Mouse (Mus musculus) heart, postnatal 0 days (tissue): ENCODE measurements around the gene Kcnh3. TPM values are rescaled to one million over a fixed set of nuclear protein-coding genes. Genes with fewer than 3 reads are reported as not detected.

Experiments used
- ATAC-seq: fragments of 200-750 bp; cut with Nextera tagmentation; 2 replicates; pipeline ENCODE4 v1.8.0; 2017; ENCODE audit warnings: low read depth, moderate number of reproducible peaks, moderate library complexity; ENCODE audit not compliant: insufficient read depth
- DNase-seq: peaks from one replicate; pipeline ENCODE4 v3.0.0-alpha.2; 2016; ENCODE audit warnings: low spot score
- H3K27ac ChIP-seq: fragments of 300-500 bp; sonication (generic); 2 replicates; pipeline ENCODE4 v1.5.1; 2014; ENCODE audit warnings: low read depth, mild to moderate bottlenecking
- H3K27me3 ChIP-seq: fragments of 300-500 bp; sonication (generic); 2 replicates; pipeline ENCODE4 v1.6.1; 2014; ENCODE audit warnings: low read length, mixed read lengths; ENCODE audit not compliant: control insufficient read depth, insufficient read depth
- H3K36me3 ChIP-seq: fragments of 300-500 bp; sonication (generic); replicated peaks from 2 replicates; pipeline ENCODE4 v1.6.1; 2014; ENCODE audit warnings: low read length, mixed read lengths; ENCODE audit not compliant: control insufficient read depth, insufficient read depth
- H3K4me1 ChIP-seq: fragments of 300-500 bp; sonication (generic); 2 replicates; pipeline ENCODE4 v1.6.1; 2014; ENCODE audit warnings: antibody characterized with exemption; ENCODE audit not compliant: control insufficient read depth, insufficient read depth
- H3K4me2 ChIP-seq: fragments of 300-500 bp; sonication (generic); 2 replicates; pipeline ENCODE4 v1.6.1; 2014; ENCODE audit warnings: low read depth, mild to moderate bottlenecking, low read length, moderate library complexity
- H3K4me3 ChIP-seq: fragments of 300-500 bp; sonication (generic); 2 replicates; pipeline ENCODE4 v1.5.1; 2014; ENCODE audit warnings: low read depth, low read length
- H3K9ac ChIP-seq: fragments of 300-500 bp; sonication (generic); replicated peaks from 2 replicates; pipeline ENCODE4 v1.6.1; 2014; ENCODE audit warnings: low read depth, low read length, mixed read lengths
- H3K9me3 ChIP-seq: fragments of 300-500 bp; sonication (generic); replicated peaks from 2 replicates; pipeline ENCODE4 v1.6.1; 2016; ENCODE audit warnings: low read length; ENCODE audit not compliant: control insufficient read depth
- CTCF ChIP-seq: IDR thresholded peaks from 2 replicates; pipeline ENCODE4 v1.5.1; 2016; ENCODE audit warnings: antibody characterized with exemption, control low read depth, low read depth
- EP300 ChIP-seq: IDR thresholded peaks from 2 replicates; pipeline ENCODE4 v1.6.1; 2016; ENCODE audit warnings: antibody characterized with exemption, low read depth
- WGBS: fragments of 180-500 bp; shearing (Covaris S2); extraction: QIAGEN DNeasy Blood & Tissue Kit; methylation state at CpG from one replicate; pipeline ENCODE4 v1.1.7; 2014; 5-methylcytosine and 5-hydroxymethylcytosine counted together
- polyA plus RNA-seq: library from polyadenylated mRNA; unstranded; fragments of >200 nt; fragmentation: Nextera tagmentation; extraction: Ambion mirVana; gene quantifications from 2 replicates; pipeline ENCODE4 v1.2.1, GENCODE M21; 2015
- total RNA-seq: library from RNA; depleted of rRNA; stranded (reverse); fragments of >200 nt; gene quantifications from 2 replicates; pipeline ENCODE4 v1.2.3, GENCODE M21; 2014; ENCODE audit warnings: low replicate concordance

The Kcnh3 gene
- total and polyA plus RNA-seq, 2 experiments from 2014 or later: 0.08 to 0.19 TPM

GRCm38 (mm10) chr15:99265679-99266078 is 41.0 kb downstream of the Kcnh3 start:
- no peak overlapping the region for H3K27ac ChIP-seq
- ATAC-seq (peak; percentile 78; the same call in 1 of the 2 replicates), DNase-seq (peak; percentile 91)
- H3K27me3 ChIP-seq: no peaks in the 10 kb centered on the region
- no peak for TF ChIP-seq EP300
- peak; percentile 89 for TF ChIP-seq CTCF
- H3K4me2 ChIP-seq: no peak overlapping the region
- no peaks in the 10 kb centered on the region for H3K9me3 ChIP-seq
- H3K36me3 ChIP-seq: no peaks in the 10 kb centered on the region
- H3K4me1 ChIP-seq: peaks cover 13% of the 10 kb centered on the region; the same call in 1 of the 2 replicates
- H3K4me3 ChIP-seq: no peak overlapping the region
- 20% methylated on average over 4 of the region's 4 CpGs for WGBS
- no peak overlapping the region for H3K9ac ChIP-seq

GRCm38 (mm10) chr15:99276095-99276494 is 51.4 kb downstream of the Kcnh3 start:
- H3K9me3 ChIP-seq: no peaks in the 10 kb centered on the region
- H3K4me2 ChIP-seq: no peak overlapping the region
- TF ChIP-seq CTCF (no peak), EP300 (no peak)
- ATAC-seq (no peak), DNase-seq (no peak)
- H3K9ac ChIP-seq: no peak overlapping the region
- no peak overlapping the region for H3K4me3 ChIP-seq
- H3K36me3 ChIP-seq: no peaks in the 10 kb centered on the region
- H3K27ac ChIP-seq: no peak overlapping the region
- H3K27me3 ChIP-seq: no peaks in the 10 kb centered on the region
- H3K4me1 ChIP-seq: no peaks in the 10 kb centered on the region
- whole genome bisulfite sequencing: 76% methylated on average over 8 of the region's 8 CpGs

GRCm38 (mm10) chr15:99278271-99278670 is 53.6 kb downstream of the Kcnh3 start:
- Histone ChIP-seq H3K27ac (no peak overlapping the region), H3K9ac (no peak overlapping the region), H3K9me3 (no peaks in the 10 kb centered on the region), H3K4me3 (no peak overlapping the region), H3K4me1 (no peaks in the 10 kb centered on the region), H3K4me2 (no peak overlapping the region), H3K36me3 (no peaks in the 10 kb centered on the region), H3K27me3 (no peaks in the 10 kb centered on the region)
- WGBS: 71% methylated on average over 6 of the region's 7 CpGs
- no peak for DNase-seq
- no peak for TF ChIP-seq CTCF
- ATAC-seq: no peak

- TF ChIP-seq CTCF: peak; percentile 12; the same call in 1 of the 2 replicates
- no peak for TF ChIP-seq EP300
- H3K4me3 ChIP-seq: no peak overlapping the region
- DNase-seq (no peak), ATAC-seq (no peak)
- no peak overlapping the region for H3K9ac ChIP-seq
- H3K27me3 ChIP-seq: no peaks in the 10 kb centered on the region
- no peak overlapping the region for H3K4me2 ChIP-seq
- H3K4me1 ChIP-seq: no peaks in the 10 kb centered on the region
- no peaks in the 10 kb centered on the region for H3K36me3 ChIP-seq
- H3K27ac ChIP-seq: no peak overlapping the region
- no peaks in the 10 kb centered on the region for H3K9me3 ChIP-seq
- WGBS: 66% methylated on average over 10 of the region's 10 CpGs
Measured at GRCm38 (mm10) chr15:99283456-99283855, 58.8 kb downstream of the Kcnh3 start.

GRCm38 (mm10) chr15:99284527-99285188 is 60.0 kb downstream of the Kcnh3 start:
- Histone ChIP-seq H3K36me3 (no peaks in the 10 kb centered on the region), H3K27ac (no peak overlapping the region), H3K4me3 (no peak overlapping the region), H3K9me3 (no peaks in the 10 kb centered on the region), H3K27me3 (no peaks in the 10 kb centered on the region), H3K4me1 (no peaks in the 10 kb centered on the region), H3K4me2 (no peak overlapping the region), H3K9ac (no peak overlapping the region)
- WGBS: 34% methylated on average over 14 of the region's 14 CpGs
- no peak for DNase-seq
- ATAC-seq: no peak
- no peak for TF ChIP-seq EP300
- TF ChIP-seq CTCF: no peak

GRCm38 (mm10) chr15:99285189-99285535 is 60.5 kb downstream of the Kcnh3 start:
- H3K36me3 ChIP-seq: no peaks in the 10 kb centered on the region
- H3K27ac ChIP-seq: no peak overlapping the region
- H3K4me3 ChIP-seq: no peak overlapping the region
- 41% methylated on average over 8 of the region's 8 CpGs for WGBS
- H3K27me3 ChIP-seq: no peaks in the 10 kb centered on the region
- no peak for TF ChIP-seq CTCF
- TF ChIP-seq EP300: no peak
- no peak overlapping the region for H3K4me2 ChIP-seq
- H3K9ac ChIP-seq: no peak overlapping the region
- no peaks in the 10 kb centered on the region for H3K4me1 ChIP-seq
- DNase-seq: no peak
- H3K9me3 ChIP-seq: no peaks in the 10 kb centered on the region
- no peak for ATAC-seq
